22 mouse cellular contexts compared by ENCODE assay signal in the genomic region with DNA sequence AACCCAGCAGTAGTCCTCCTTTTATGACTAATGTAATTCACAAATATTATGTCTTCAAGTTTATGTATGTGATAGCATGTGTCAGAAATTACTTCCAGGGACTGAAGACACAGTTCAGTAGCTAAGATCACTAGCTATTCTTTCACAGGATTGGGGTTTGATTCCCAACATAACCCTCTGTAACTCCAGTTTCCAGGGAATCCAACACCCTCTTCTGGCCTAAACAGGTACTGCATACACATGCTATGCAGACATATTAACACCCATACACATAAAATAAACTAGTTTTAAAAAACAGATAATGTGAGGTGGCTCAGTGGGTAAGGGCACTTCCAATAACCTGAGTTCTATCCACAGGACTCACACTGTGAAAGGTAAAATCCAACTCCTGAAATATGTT. TPM values are rescaled to one million over a fixed set of nuclear protein-coding genes. Genes with fewer than 3 reads are reported as not detected.
DNase-seq lines count a peak whose midpoint lies in the region; ATAC-seq and TF ChIP-seq lines count a peak whose summit lies in the region.
"Had no signal": no experiment of that assay in that cellular context is flagged by ENCODE, and none has a peak within 500 bp of the region (broad histone marks: within the 10 kb centered on the region; RNA-seq: fewer than 3 reads in every experiment).

No protein-coding gene starts in this region.

- ATAC-seq in midbrain, embryonic 11.5 days (ENCODE audit: low FRiP score) = no peak
- no peak for ATAC-seq in midbrain, embryonic 13.5 days
- ATAC-seq in stomach, postnatal 0 days (ENCODE audit: low FRiP score, low TSS enrichment) = no peak
- ATAC-seq: forebrain, embryonic 16.5 days had no signal

- peak; percentile 45 for TF ChIP-seq CTCF in heart, adult 2 months (IDR thresholded peaks at IDR 0.05)
- TF ChIP-seq CTCF in stomach, postnatal 0 days (IDR thresholded peaks at IDR 0.05; ENCODE audit: low read depth) = peak; percentile 46

- no peak overlapping the region for H3K4me3 ChIP-seq in heart, adult 2 months
- no peak overlapping the region for H3K4me3 ChIP-seq in midbrain, embryonic 11.5 days (ENCODE audit: low read depth, low read length)
- H3K4me3 ChIP-seq in midbrain, embryonic 13.5 days (replicated peaks) = no peak overlapping the region
- H3K4me3 ChIP-seq in stomach, postnatal 0 days (ENCODE audit: low read depth, low read length) = no peak overlapping the region
- H3K4me3 ChIP-seq: heart, embryonic 15.5 days; kidney, embryonic 15.5 days; liver, embryonic 13.5 days; neural tube, embryonic 15.5 days had no signal

- H3K4me2 ChIP-seq in midbrain, embryonic 11.5 days = no peak overlapping the region
- no peak overlapping the region for H3K4me2 ChIP-seq in midbrain, embryonic 13.5 days (replicated peaks)
- no peak overlapping the region for H3K4me2 ChIP-seq in stomach, postnatal 0 days (replicated peaks; ENCODE audit: low read depth)
- H3K4me2 ChIP-seq: heart, embryonic 15.5 days; hindbrain, embryonic 14.5 days; kidney, embryonic 15.5 days; liver, embryonic 13.5 days; neural tube, embryonic 15.5 days had no signal

- H3K27me3 ChIP-seq in heart, adult 2 months (ENCODE audit: control insufficient read depth, insufficient read depth, low read length) = no peaks in the 10 kb centered on the region
- H3K27me3 ChIP-seq in midbrain, embryonic 11.5 days (ENCODE audit: control insufficient read depth, insufficient read depth, low read length) = no peaks in the 10 kb centered on the region
- no peaks in the 10 kb centered on the region for H3K27me3 ChIP-seq in midbrain, embryonic 13.5 days
- no peaks in the 10 kb centered on the region for H3K27me3 ChIP-seq in stomach, postnatal 0 days (ENCODE audit: control insufficient read depth, insufficient read depth, low read length)
- H3K27me3 ChIP-seq: heart, embryonic 15.5 days; kidney, embryonic 15.5 days; liver, embryonic 13.5 days; neural tube, embryonic 15.5 days had no signal

- intact Hi-C loops in heart, adult 2 months (cut with DNase I) = no loop called here

- H3K4me1 ChIP-seq in heart, adult 2 months (ENCODE audit: control insufficient read depth, insufficient read depth, low read length) = peaks cover 2% of the 10 kb centered on the region
- H3K4me1 ChIP-seq in midbrain, embryonic 11.5 days (ENCODE audit: control insufficient read depth, insufficient read depth, low read length) = no peaks in the 10 kb centered on the region; the same call in 1 of the 2 replicates
- H3K4me1 ChIP-seq in midbrain, embryonic 13.5 days (replicated peaks) = no peaks in the 10 kb centered on the region
- H3K4me1 ChIP-seq in stomach, postnatal 0 days (replicated peaks; ENCODE audit: control insufficient read depth, insufficient read depth) = no peaks in the 10 kb centered on the region
- H3K4me1 ChIP-seq: neural tube, embryonic 15.5 days had no signal

- H3K9ac ChIP-seq in heart, adult 2 months (ENCODE audit: low read depth, low read length) = no peak overlapping the region
- no peak overlapping the region for H3K9ac ChIP-seq in midbrain, embryonic 11.5 days (ENCODE audit: low read length)
- H3K9ac ChIP-seq in midbrain, embryonic 13.5 days (replicated peaks) = no peak overlapping the region
- no peak overlapping the region for H3K9ac ChIP-seq in stomach, postnatal 0 days (ENCODE audit: low read length)
- H3K9ac ChIP-seq: heart, embryonic 15.5 days; hindbrain, embryonic 14.5 days; kidney, embryonic 15.5 days; liver, embryonic 13.5 days; neural tube, embryonic 15.5 days had no signal

- no peak for TF ChIP-seq EP300 in heart, adult 2 months (IDR thresholded peaks at IDR 0.05; ENCODE audit: insufficient read depth, low read depth, low read length)
- TF ChIP-seq EP300 in stomach, postnatal 0 days (optimal IDR thresholded peaks at IDR 0.05) = no peak

- no peak overlapping the region for H3K27ac ChIP-seq in heart, adult 2 months
- H3K27ac ChIP-seq in midbrain, embryonic 11.5 days (ENCODE audit: low read depth, low read length) = no peak overlapping the region
- no peak overlapping the region for H3K27ac ChIP-seq in midbrain, embryonic 13.5 days
- H3K27ac ChIP-seq in stomach, postnatal 0 days (replicated peaks) = no peak overlapping the region
- H3K27ac ChIP-seq: heart, embryonic 15.5 days; hindbrain, embryonic 14.5 days; kidney, embryonic 15.5 days; liver, embryonic 13.5 days; neural tube, embryonic 15.5 days had no signal

- no peak for DNase-seq in heart, adult 2 months
- DNase-seq in heart, adult 9 months (ENCODE audit: low spot score in 2 of 2) = no peak
- peak; percentile 84 for DNase-seq in midbrain, embryonic 11.5 days (ENCODE audit: low spot score, missing footprints)
- DNase-seq in R1 (ENCODE audit: low read depth, low spot score) (peak; percentile 38), MN1 (ENCODE audit: low spot score) (no peak)
- DNase-seq in stomach, postnatal 0 days (ENCODE audit: low spot score) = no peak
- DNase-seq in adrenal gland, adult 8-10 months = no peak
- DNase-seq: gastrocnemius, postnatal 36 days; liver, embryonic 13.5 days; lung, postnatal 36 days; right cerebral cortex, adult 18-20 months had no signal

- H3K9me3 ChIP-seq in midbrain, embryonic 11.5 days (ENCODE audit: control insufficient read depth, low read length) = no peaks in the 10 kb centered on the region
- no peaks in the 10 kb centered on the region for H3K9me3 ChIP-seq in midbrain, embryonic 13.5 days
- H3K9me3 ChIP-seq in stomach, postnatal 0 days (ENCODE audit: control insufficient read depth, low read length) = no peaks in the 10 kb centered on the region
- H3K9me3 ChIP-seq: heart, embryonic 15.5 days; kidney, embryonic 15.5 days; liver, embryonic 13.5 days; neural tube, embryonic 15.5 days had no signal

- no peaks in the 10 kb centered on the region for H3K36me3 ChIP-seq in heart, adult 2 months (ENCODE audit: control insufficient read depth, insufficient read depth, low read length)
- no peaks in the 10 kb centered on the region for H3K36me3 ChIP-seq in midbrain, embryonic 11.5 days (ENCODE audit: control insufficient read depth, insufficient read depth, low read length)
- no peaks in the 10 kb centered on the region for H3K36me3 ChIP-seq in midbrain, embryonic 13.5 days
- no peaks in the 10 kb centered on the region for H3K36me3 ChIP-seq in stomach, postnatal 0 days (ENCODE audit: control insufficient read depth, insufficient read depth, low read length)
- H3K36me3 ChIP-seq: heart, embryonic 15.5 days; kidney, embryonic 15.5 days; liver, embryonic 13.5 days; neural tube, embryonic 15.5 days had no signal

- TF ChIP-seq POLR2A in heart, adult 2 months (IDR thresholded peaks at IDR 0.05; ENCODE audit: insufficient read depth, low read depth, low read length) = no peak

- no peaks in the 10 kb centered on the region for H3K79me2 ChIP-seq in heart, adult 2 months (replicated peaks; ENCODE audit: control insufficient read depth, insufficient read depth, low read length)

RNA-seq across cellular contexts. Expression of a gene that starts 27.4 kb away (rescaled TPM):
- 10 to 100 TPM; 30.4 to 42.9 TPM for total RNA-seq in heart, adult 2 months (2021)
- 4.8 and 11.4 TPM in 2 replicates for polyA plus RNA-seq in heart, adult 2 months (2012; rRNA removed)
- polyA plus RNA-seq in midbrain, embryonic 11.5 days (2014; fragmentation: Nextera tagmentation; extraction: Ambion mirVana) = 13.0 and 15.3 TPM in 2 replicates
- polyA plus RNA-seq in midbrain, embryonic 13.5 days (2015; fragmentation: Nextera tagmentation; extraction: Ambion mirVana) = 11.8 and 12.4 TPM in 2 replicates
- 5.1 and 5.3 TPM in 2 replicates for polyA plus RNA-seq in stomach, postnatal 0 days (2015; fragmentation: Nextera tagmentation; extraction: Ambion mirVana)
- 10 to 100 TPM; 26.4 to 34.7 (median 30.6) TPM for total RNA-seq in adrenal gland, adult 8-10 months (2022)

RNA-seq across cellular contexts. Expression of a gene that starts 40.2 kb away (rescaled TPM):
- not detected for total RNA-seq in heart, adult 2 months (2021)
- polyA plus RNA-seq in heart, adult 2 months (2012; rRNA removed) = not detected in 2 replicates
- polyA plus RNA-seq in midbrain, embryonic 11.5 days (2014; fragmentation: Nextera tagmentation; extraction: Ambion mirVana) = not detected in 2 replicates
- polyA plus RNA-seq in midbrain, embryonic 13.5 days (2015; fragmentation: Nextera tagmentation; extraction: Ambion mirVana) = not detected in 2 replicates
- polyA plus RNA-seq in stomach, postnatal 0 days (2015; fragmentation: Nextera tagmentation; extraction: Ambion mirVana) = 0.06 TPM in 1 of 2 replicates, not detected in the other
- not detected for total RNA-seq in adrenal gland, adult 8-10 months (2022)
- total RNA-seq: adrenal gland, postnatal 4 days; common myeloid progenitor, adult 5-6 weeks; gastrocnemius, postnatal 36 days; layer of hippocampus, adult 8-10 months; left cerebral cortex, postnatal 25 days; monocyte, adult 5-6 weeks had no signal
- polyA plus RNA-seq: forebrain, embryonic 16.5 days; heart, embryonic 15.5 days; hindbrain, embryonic 14.5 days; kidney, embryonic 15.5 days; liver, embryonic 13.5 days; neural tube, embryonic 15.5 days had no signal

Comparison
In these comparisons a context has a peak if more than half of its experiments do, and no peak if none do; other contexts are left out.
1. DNase-seq: peak in midbrain, embryonic 11.5 days (single experiment) and R1 (single experiment); none in heart, adult 2 months (0 of 2), heart, adult 9 months (0 of 2), stomach, postnatal 0 days (single experiment), MN1 (single experiment) and adrenal gland, adult 8-10 months (single experiment).